Mouse (Mus musculus): ENCODE measurements at regions not wholly inside any gene's neighbourhood (a gene's known extent, or its start where the extent isn't known, plus 50 kb on each side); places are given as distances from the start of the nearest gene placed in this dataset.

GRCm38 (mm10) chr15:36914239-36915100 is 93.1 kb downstream of the Zfp706 start:
- no peak for ATAC-seq (ENCODE audit: low FRiP score, low read depth)
- Histone ChIP-seq H3K4me1 (no peaks in the 10 kb centered on the region; the same call in 1 of the 2 replicates), H3K4me3 (no peak overlapping the region), H3K9me3 (no peaks in the 10 kb centered on the region), H3K36me3 (no peaks in the 10 kb centered on the region), H3K27ac (replicated peaks) (no peak overlapping the region), H3K27me3 (no peaks in the 10 kb centered on the region), H3K4me2 (replicated peaks) (no peak overlapping the region), H3K9ac (replicated peaks) (no peak overlapping the region)
- WGBS = 84% methylated on average over 11 of the region's 11 CpGs

- 93% methylated on average over 7 of the region's 7 CpGs for WGBS
- H3K36me3 ChIP-seq = no peaks in the 10 kb centered on the region
- H3K9ac ChIP-seq (replicated peaks) = no peak overlapping the region
- H3K9me3 ChIP-seq = no peaks in the 10 kb centered on the region
- H3K4me2 ChIP-seq (replicated peaks) = no peak overlapping the region
- H3K27me3 ChIP-seq = no peaks in the 10 kb centered on the region
- no peak for ATAC-seq (ENCODE audit: low FRiP score, low read depth)
- no peak overlapping the region for H3K27ac ChIP-seq (replicated peaks)
- no peaks in the 10 kb centered on the region; the same call in 1 of the 2 replicates for H3K4me1 ChIP-seq
- H3K4me3 ChIP-seq = no peak overlapping the region
Observed at GRCm38 (mm10) chr15:36913308-36913707, 94.3 kb downstream of the Zfp706 start.

GRCm38 (mm10) chr15:36910272-36910671 is 97.3 kb downstream of the Zfp706 start:
- H3K27me3 ChIP-seq = no peaks in the 10 kb centered on the region
- H3K4me1 ChIP-seq = no peaks in the 10 kb centered on the region
- H3K4me3 ChIP-seq = no peak overlapping the region
- no peak overlapping the region for H3K9ac ChIP-seq (replicated peaks)
- H3K9me3 ChIP-seq = no peaks in the 10 kb centered on the region
- H3K27ac ChIP-seq (replicated peaks) = no peak overlapping the region
- H3K4me2 ChIP-seq (replicated peaks) = no peak overlapping the region
- H3K36me3 ChIP-seq = no peaks in the 10 kb centered on the region
- WGBS = 74% methylated on average over 2 of the region's 2 CpGs
- no peak for ATAC-seq (ENCODE audit: low FRiP score, low read depth)

GRCm38 (mm10) chr15:36909494-36909893 is 98.1 kb downstream of the Zfp706 start:
- no peaks in the 10 kb centered on the region for H3K36me3 ChIP-seq
- H3K4me1 ChIP-seq = no peaks in the 10 kb centered on the region
- H3K9ac ChIP-seq (replicated peaks) = no peak overlapping the region
- no peak overlapping the region for H3K4me3 ChIP-seq
- WGBS = 86% methylated on average over 3 of the region's 3 CpGs
- H3K4me2 ChIP-seq (replicated peaks) = no peak overlapping the region
- no peak overlapping the region for H3K27ac ChIP-seq (replicated peaks)
- no peak for ATAC-seq (ENCODE audit: low FRiP score, low read depth)
- H3K27me3 ChIP-seq = no peaks in the 10 kb centered on the region
- no peaks in the 10 kb centered on the region for H3K9me3 ChIP-seq

- Histone ChIP-seq H3K9ac (replicated peaks) (no peak overlapping the region), H3K4me2 (replicated peaks) (no peak overlapping the region), H3K27me3 (no peaks in the 10 kb centered on the region), H3K27ac (replicated peaks) (no peak overlapping the region), H3K9me3 (no peaks in the 10 kb centered on the region), H3K36me3 (no peaks in the 10 kb centered on the region), H3K4me3 (no peak overlapping the region), H3K4me1 (peaks cover 8% of the 10 kb centered on the region)
- 93% methylated on average over 5 of the region's 5 CpGs for WGBS
- no peak for ATAC-seq (ENCODE audit: low FRiP score, low read depth)
Observed at GRCm38 (mm10) chr15:36906789-36907188, 100.8 kb downstream of the Zfp706 start.

GRCm38 (mm10) chr15:36906052-36906451 is 101.5 kb downstream of the Zfp706 start:
- Histone ChIP-seq H3K4me1 (peaks cover 16% of the 10 kb centered on the region), H3K27me3 (peaks cover 6% of the 10 kb centered on the region; the same call in 1 of the 2 replicates), H3K9ac (replicated peaks) (no peak overlapping the region), H3K27ac (replicated peaks) (no peak overlapping the region), H3K36me3 (no peaks in the 10 kb centered on the region), H3K4me2 (replicated peaks) (no peak overlapping the region), H3K9me3 (no peaks in the 10 kb centered on the region), H3K4me3 (no peak overlapping the region)
- 85% methylated on average over 3 of the region's 3 CpGs for WGBS
- ATAC-seq (ENCODE audit: low FRiP score, low read depth) = no peak

GRCm38 (mm10) chr15:36903922-36904321 is 103.7 kb downstream of the Zfp706 start:
- H3K36me3 ChIP-seq = no peaks in the 10 kb centered on the region
- ATAC-seq (ENCODE audit: low FRiP score, low read depth) = no peak
- no peak overlapping the region for H3K4me2 ChIP-seq (replicated peaks)
- 74% methylated on average over 5 of the region's 5 CpGs for WGBS
- H3K4me3 ChIP-seq = no peak overlapping the region
- peaks cover 16% of the 10 kb centered on the region; the same call in 1 of the 2 replicates for H3K27me3 ChIP-seq
- H3K27ac ChIP-seq (replicated peaks) = no peak overlapping the region
- no peaks in the 10 kb centered on the region for H3K9me3 ChIP-seq
- H3K4me1 ChIP-seq = peaks cover 21% of the 10 kb centered on the region
- H3K9ac ChIP-seq (replicated peaks) = no peak overlapping the region

GRCm38 (mm10) chr15:36903309-36903708 is 104.3 kb downstream of the Zfp706 start:
- WGBS = 57% methylated on average over 4 of the region's 4 CpGs
- ATAC-seq (ENCODE audit: low FRiP score, low read depth) = no peak
- H3K27ac ChIP-seq (replicated peaks) = no peak overlapping the region

GRCm38 (mm10) chr15:36901830-36902285 is 105.7 kb downstream of the Zfp706 start:
- WGBS = 5% methylated on average over 7 of the region's 7 CpGs
- Histone ChIP-seq H3K36me3 (no peaks in the 10 kb centered on the region), H3K4me3 (no peak overlapping the region), H3K27me3 (peaks cover 16% of the 10 kb centered on the region; the same call in 1 of the 2 replicates), H3K9ac (replicated peaks) (peak overlapping the region; percentile 20; the same call in 1 of the 2 replicates), H3K9me3 (no peaks in the 10 kb centered on the region), H3K4me1 (peaks cover 21% of the 10 kb centered on the region), H3K27ac (replicated peaks) (no peak overlapping the region; the same call in 1 of the 2 replicates), H3K4me2 (replicated peaks) (peak overlapping the region; percentile 31)
- ATAC-seq (ENCODE audit: low FRiP score, low read depth) = peak; percentile 91

More at GRCm38 (mm10) chr15:36903309-36903708, 104.3 kb downstream of the Zfp706 start:
- H3K4me2 ChIP-seq (replicated peaks) = no peak overlapping the region
- H3K9me3 ChIP-seq = no peaks in the 10 kb centered on the region
- H3K4me3 ChIP-seq = no peak overlapping the region
- H3K27me3 ChIP-seq = peaks cover 16% of the 10 kb centered on the region; the same call in 1 of the 2 replicates
- H3K4me1 ChIP-seq = peaks cover 21% of the 10 kb centered on the region
- H3K9ac ChIP-seq (replicated peaks) = no peak overlapping the region
- no peaks in the 10 kb centered on the region for H3K36me3 ChIP-seq

- WGBS = 50% methylated on average over 5 of the region's 5 CpGs
- H3K27ac ChIP-seq (replicated peaks) = no peak overlapping the region; the same call in 1 of the 2 replicates
- H3K36me3 ChIP-seq = no peaks in the 10 kb centered on the region
- ATAC-seq (ENCODE audit: low FRiP score, low read depth) = 0 out of 2 replicates have a peak, but pooled peaks have one; percentile 19
- no peaks in the 10 kb centered on the region for H3K9me3 ChIP-seq
- peaks cover 21% of the 10 kb centered on the region for H3K4me1 ChIP-seq
- H3K9ac ChIP-seq (replicated peaks) = peak overlapping the region; percentile 20; the same call in 1 of the 2 replicates
- H3K27me3 ChIP-seq = peaks cover 16% of the 10 kb centered on the region; the same call in 1 of the 2 replicates
- no peak overlapping the region for H3K4me3 ChIP-seq
- peak overlapping the region; percentile 31 for H3K4me2 ChIP-seq (replicated peaks)
Observed at GRCm38 (mm10) chr15:36901350-36901749, 106.2 kb downstream of the Zfp706 start.

- Histone ChIP-seq H3K4me3 (no peak overlapping the region), H3K27me3 (peaks cover 16% of the 10 kb centered on the region; the same call in 1 of the 2 replicates), H3K4me2 (replicated peaks) (no peak overlapping the region), H3K27ac (replicated peaks) (no peak overlapping the region), H3K9me3 (no peaks in the 10 kb centered on the region), H3K9ac (replicated peaks) (no peak overlapping the region; the same call in 1 of the 2 replicates), H3K36me3 (no peaks in the 10 kb centered on the region), H3K4me1 (peaks cover 21% of the 10 kb centered on the region)
- no peak for ATAC-seq (ENCODE audit: low FRiP score, low read depth)
- WGBS = 69% methylated on average over 2 of the region's 2 CpGs
Observed at GRCm38 (mm10) chr15:36900940-36901339, 106.6 kb downstream of the Zfp706 start.

- ATAC-seq (ENCODE audit: low FRiP score, low read depth) = no peak
- no peak overlapping the region for H3K4me2 ChIP-seq (replicated peaks)
- no peak overlapping the region for H3K9ac ChIP-seq (replicated peaks)
- H3K4me1 ChIP-seq = peaks cover 21% of the 10 kb centered on the region
- H3K27me3 ChIP-seq = peaks cover 16% of the 10 kb centered on the region; the same call in 1 of the 2 replicates
- H3K9me3 ChIP-seq = no peaks in the 10 kb centered on the region
- no peaks in the 10 kb centered on the region for H3K36me3 ChIP-seq
- WGBS = 67% methylated on average over 2 of the region's 2 CpGs
- no peak overlapping the region for H3K27ac ChIP-seq (replicated peaks)
- no peak overlapping the region for H3K4me3 ChIP-seq
Observed at GRCm38 (mm10) chr15:36899882-36900281, 107.7 kb downstream of the Zfp706 start.

Measured in midbrain, embryonic 12.5 days (tissue).